Mouse (Mus musculus) lung, postnatal 0 days (tissue): ENCODE measurements around the gene Mthfd2. TPM values are rescaled to one million over a fixed set of nuclear protein-coding genes. Genes with fewer than 3 reads are reported as not detected.

Source experiments
- ATAC-seq: fragments of 200-750 bp; cut with Nextera tagmentation; 2 replicates; pipeline ENCODE4 v1.8.0; 2017; ENCODE audit warnings: moderate library complexity
- DNase-seq: peaks from one replicate; pipeline ENCODE4 v3.0.0-alpha.2; 2016; ENCODE audit warnings: low spot score
- H3K27ac ChIP-seq: fragments of 300-500 bp; sonication (generic); 2 replicates; pipeline ENCODE4 v1.5.1; 2014; ENCODE audit warnings: antibody characterized with exemption, mild to moderate bottlenecking, low read length, mixed read lengths
- H3K27me3 ChIP-seq: fragments of 300-500 bp; sonication (generic); replicated peaks from 2 replicates; pipeline ENCODE4 v1.6.1; 2014; ENCODE audit warnings: low read length, mixed read lengths; ENCODE audit not compliant: insufficient read depth
- H3K36me3 ChIP-seq: fragments of 300-500 bp; sonication (generic); 2 replicates; pipeline ENCODE4 v1.6.1; 2014; ENCODE audit warnings: low read length, mixed read lengths; ENCODE audit not compliant: insufficient read depth
- H3K4me1 ChIP-seq: fragments of 300-500 bp; sonication (generic); 2 replicates; pipeline ENCODE4 v1.6.1; 2014; ENCODE audit warnings: antibody characterized with exemption, low read depth, low read length, mixed read lengths; ENCODE audit not compliant: insufficient read depth
- H3K4me2 ChIP-seq: fragments of 300-500 bp; sonication (generic); replicated peaks from 2 replicates; pipeline ENCODE4 v1.6.1; 2014; ENCODE audit warnings: low read depth, mild to moderate bottlenecking, low read length, moderate library complexity, mixed read lengths
- H3K4me3 ChIP-seq: fragments of 300-500 bp; sonication (generic); 2 replicates; pipeline ENCODE4 v1.5.1; 2014; ENCODE audit warnings: low read depth, low read length
- H3K9ac ChIP-seq: fragments of 300-500 bp; sonication (generic); replicated peaks from 2 replicates; pipeline ENCODE4 v1.6.1; 2014; ENCODE audit warnings: low read depth, mild to moderate bottlenecking
- H3K9me3 ChIP-seq: fragments of 300-500 bp; sonication (generic); 2 replicates; pipeline ENCODE4 v1.6.1; 2016; ENCODE audit warnings: low read length, mixed read lengths
- CTCF ChIP-seq: IDR thresholded peaks from 2 replicates; pipeline ENCODE4 v1.5.1; 2016; ENCODE audit warnings: antibody characterized with exemption, mild to moderate bottlenecking
- EP300 ChIP-seq: IDR thresholded peaks from 2 replicates; pipeline ENCODE4 v1.6.1; 2016; ENCODE audit warnings: antibody characterized with exemption, mild to moderate bottlenecking, control low read depth
- WGBS: fragments of 180-500 bp; shearing (Covaris S2); extraction: QIAGEN DNeasy Blood & Tissue Kit; methylation state at CpG from one replicate; pipeline ENCODE4 v1.1.7; 2014; 5-methylcytosine and 5-hydroxymethylcytosine counted together
- polyA plus RNA-seq: library from polyadenylated mRNA; unstranded; fragments of >200 nt; fragmentation: Nextera tagmentation; extraction: Ambion mirVana; gene quantifications from 2 replicates; pipeline ENCODE4 v1.2.1, GENCODE M21; 2015

Gene Mthfd2
- polyA plus RNA-seq, 1 experiment from 2014 or later = 6.3 TPM

DNA sequence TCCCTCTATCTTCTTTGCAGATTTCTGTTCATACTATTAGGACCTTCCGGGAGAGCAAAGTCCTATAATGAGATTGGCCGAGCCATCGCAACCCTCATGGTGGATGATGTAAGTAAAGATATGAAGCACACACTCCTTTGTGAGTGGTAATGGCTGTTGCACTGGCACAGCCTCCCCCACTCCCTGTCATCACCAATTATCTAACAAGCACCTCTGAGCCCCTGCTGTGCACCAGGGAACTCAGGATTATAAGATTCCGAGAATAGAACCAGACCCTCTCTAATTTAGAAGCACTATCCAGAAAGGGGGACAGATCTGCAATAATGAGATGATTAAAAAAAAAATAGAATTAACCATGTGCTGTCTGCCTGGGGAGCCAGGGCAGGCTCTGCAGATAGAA lies 60.1 kb downstream of the Mthfd2 start:
- H3K9me3 ChIP-seq = no peaks in the 10 kb centered on the region
- ATAC-seq (no peak), DNase-seq (no peak)
- no peak overlapping the region for H3K4me3 ChIP-seq
- no peaks in the 10 kb centered on the region for H3K27me3 ChIP-seq
- no peaks in the 10 kb centered on the region for H3K4me1 ChIP-seq
- H3K9ac ChIP-seq = no peak overlapping the region
- H3K4me2 ChIP-seq = no peak overlapping the region
- WGBS = 89% methylated on average over 4 of the region's 4 CpGs
- no peak overlapping the region for H3K27ac ChIP-seq
- TF ChIP-seq CTCF (no peak), EP300 (no peak)
- H3K36me3 ChIP-seq = no peaks in the 10 kb centered on the region

DNA sequence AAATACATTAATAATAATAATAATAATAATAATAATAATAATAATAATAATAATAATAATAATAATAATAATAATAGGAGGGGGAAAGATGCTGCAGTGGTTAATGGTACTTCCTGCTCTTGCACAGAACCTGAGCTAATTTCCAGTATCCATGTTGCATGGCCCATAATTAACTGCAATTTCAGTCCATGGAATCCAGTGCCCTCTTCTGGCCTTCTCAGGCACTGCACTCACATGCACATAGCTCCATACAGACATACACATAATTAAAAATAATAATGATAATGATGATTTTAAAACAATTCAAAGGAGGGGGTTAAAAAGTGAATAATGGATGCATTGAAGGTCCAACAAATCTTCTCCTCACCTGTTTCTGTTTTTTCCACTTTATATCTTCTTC lies 60.5 kb downstream of the Mthfd2 start:
- TF ChIP-seq CTCF = peak; percentile 71
- TF ChIP-seq EP300 = no peak
- ATAC-seq = no peak
- Histone ChIP-seq H3K9ac (no peak overlapping the region), H3K4me3 (no peak overlapping the region), H3K4me2 (no peak overlapping the region), H3K36me3 (no peaks in the 10 kb centered on the region), H3K4me1 (no peaks in the 10 kb centered on the region), H3K27me3 (no peaks in the 10 kb centered on the region), H3K27ac (no peak overlapping the region), H3K9me3 (no peaks in the 10 kb centered on the region)
- peak; percentile 16 for DNase-seq

- ATAC-seq (no peak), DNase-seq (no peak)
- 0 out of 2 replicates have a peak, but pooled peaks have one; percentile 11 for TF ChIP-seq CTCF
- no peak for TF ChIP-seq EP300
- Histone ChIP-seq H3K27ac (no peak overlapping the region), H3K27me3 (no peaks in the 10 kb centered on the region), H3K9ac (no peak overlapping the region), H3K4me3 (no peak overlapping the region), H3K9me3 (no peaks in the 10 kb centered on the region), H3K36me3 (no peaks in the 10 kb centered on the region), H3K4me2 (no peak overlapping the region), H3K4me1 (no peaks in the 10 kb centered on the region)
- 88% methylated on average over 1 of the region's 1 CpGs for WGBS
Observed at GRCm38 (mm10) chr6:83264516-83264915, 61.2 kb downstream of the Mthfd2 start.

Other genes starting within 250 kb of the Mthfd2 start
- gene Pcgf1, start 248.0 kb downstream of the Mthfd2 start, polyA plus RNA-seq = 24.3 and 26.0 TPM in 2 replicates
- gene Lbx2, start 239.5 kb downstream of the Mthfd2 start, polyA plus RNA-seq = 1.9 and 3.4 TPM in 2 replicates
- gene Ccdc142, start 224.3 kb downstream of the Mthfd2 start, polyA plus RNA-seq = 1.2 and 1.5 TPM in 2 replicates
- 1.9 TPM in 2 replicates for gene Gm42688, start 224.3 kb downstream of the Mthfd2 start, polyA plus RNA-seq
- 127 and 128 TPM in 2 replicates for gene Mrpl53, start 216.9 kb downstream of the Mthfd2 start, polyA plus RNA-seq
- 21.6 and 23.5 TPM in 2 replicates for gene Mogs, start 210.4 kb downstream of the Mthfd2 start, polyA plus RNA-seq
- 57.9 and 62.4 TPM in 2 replicates for gene Wbp1, start 204.3 kb downstream of the Mthfd2 start, polyA plus RNA-seq
- 14.5 and 18.1 TPM in 2 replicates for gene Ino80b, start 200.5 kb downstream of the Mthfd2 start, polyA plus RNA-seq
- 51.2 and 63.8 TPM in 2 replicates for gene Rtkn, start 190.4 kb downstream of the Mthfd2 start, polyA plus RNA-seq
- 3.1 and 3.3 TPM in 2 replicates for gene Wdr54, start 169.5 kb downstream of the Mthfd2 start, polyA plus RNA-seq
- gene 1700003E16Rik, start 169.5 kb downstream of the Mthfd2 start, polyA plus RNA-seq = 6.1 and 9.8 TPM in 2 replicates
- 55.3 and 63.7 TPM in 2 replicates for gene Dctn1, start 160.0 kb downstream of the Mthfd2 start, polyA plus RNA-seq
- gene Slc4a5, start 106.1 kb downstream of the Mthfd2 start, polyA plus RNA-seq = 5.0 and 5.3 TPM in 2 replicates
- 41.3 and 47.6 TPM in 2 replicates for gene Mob1a, start 108 bp upstream of the Mthfd2 start, polyA plus RNA-seq
- gene Bola3, start 23.2 kb upstream of the Mthfd2 start, polyA plus RNA-seq = 101 and 120 TPM in 2 replicates
- gene Tet3, start 133.2 kb upstream of the Mthfd2 start, polyA plus RNA-seq = 30.0 and 30.5 TPM in 2 replicates
- gene Dguok, start 181.1 kb upstream of the Mthfd2 start, polyA plus RNA-seq = 71.8 and 75.3 TPM in 2 replicates
- 107 and 121 TPM in 2 replicates for gene Actg2, start 210.4 kb upstream of the Mthfd2 start, polyA plus RNA-seq
- gene Stambp, start 246.8 kb upstream of the Mthfd2 start, polyA plus RNA-seq = 30.7 TPM in 2 replicates